Mouse (Mus musculus): Measurements from ENCODE around the gene Calr3. TPM values are rescaled to one million over a fixed set of nuclear protein-coding genes. Genes with fewer than 3 reads are reported as not detected.

Gene Calr3
- total and polyA plus RNA-seq, 3 experiments = 2.5 to 5.3 (median 2.8) TPM

DNA sequence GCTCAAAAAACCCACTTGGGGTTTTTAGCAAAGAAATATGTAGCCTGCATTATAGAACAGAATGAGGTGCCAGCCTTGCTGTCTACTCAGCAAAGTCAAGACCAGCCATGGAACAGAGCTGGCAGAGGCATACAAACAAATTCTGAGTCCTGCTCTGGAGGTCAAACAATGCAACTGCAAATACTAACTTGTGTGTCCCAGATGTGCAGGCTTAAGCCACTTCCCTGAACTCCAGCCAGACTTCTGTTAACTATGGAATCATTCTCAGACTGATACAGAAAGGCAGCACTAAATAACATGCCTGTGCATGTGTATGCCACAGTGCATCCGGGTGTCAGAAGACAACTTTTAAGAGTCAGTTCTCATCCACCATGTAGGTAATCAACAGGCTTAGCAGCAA is 35.8 kb downstream of the Calr3 start:
- no peak for TF ChIP-seq POLR2A (IDR thresholded peaks at IDR 0.05; ENCODE audit: low read depth, low read length)
- TF ChIP-seq TCF12 (IDR thresholded peaks at IDR 0.05; ENCODE audit: low read depth, low read length) = no peak
- no peak for TF ChIP-seq NRF1 (IDR thresholded peaks at IDR 0.05; ENCODE audit: low read depth, low read length)
- no peak for TF ChIP-seq MAX (IDR thresholded peaks at IDR 0.05; ENCODE audit: low read length)
- TF ChIP-seq ELF1 (IDR thresholded peaks at IDR 0.05; ENCODE audit: low read depth, low read length) = no peak
- no peak for TF ChIP-seq JUND (conservative IDR thresholded peaks at IDR 0.05; ENCODE audit: low read depth, low read length)
- TF ChIP-seq UBTF (IDR thresholded peaks at IDR 0.05; ENCODE audit: low read depth, low read length) = no peak
- TF ChIP-seq JUN (IDR thresholded peaks at IDR 0.05; ENCODE audit: insufficient read depth, low read depth, low read length) = no peak
- TF ChIP-seq E2F4 (IDR thresholded peaks at IDR 0.05; ENCODE audit: insufficient replicate concordance, low read depth, low read length) = no peak
- TF ChIP-seq MAZ (IDR thresholded peaks at IDR 0.05; ENCODE audit: low read depth, low read length) = no peak
- TF ChIP-seq CHD1 (IDR thresholded peaks at IDR 0.05; ENCODE audit: low read depth, low read length) = no peak
- no peak for TF ChIP-seq IRF4 (IDR thresholded peaks at IDR 0.05; ENCODE audit: low read depth, low read length)
- Histone ChIP-seq H3K27me3 (replicated peaks) (no peaks in the 10 kb centered on the region), H3K9ac (ENCODE audit: insufficient read depth, low read depth) (no peak overlapping the region), H3K4me1 (ENCODE audit: control insufficient read depth in 1 of 2, insufficient read depth in 2 of 2) (peaks cover 22 to 67% of the 10 kb centered on the region in 2 experiments), H3K4me3 (replicated peaks in 1 of 3; ENCODE audit: low read depth in 2 of 3, low read length in 2 of 3, poor library complexity in 1 of 3) (no peak overlapping the region), H3K27ac (ENCODE audit: insufficient read depth, low read depth) (no peak overlapping the region), H3K4me2 (ENCODE audit: insufficient read depth, low read depth, poor library complexity, severe bottlenecking) (no peak overlapping the region), H3K79me2 (replicated peaks; ENCODE audit: control insufficient read depth, extremely low read depth, insufficient read depth, poor library complexity, severe bottlenecking) (peaks cover 45% of the 10 kb centered on the region), H3K36me3 (replicated peaks in 1 of 2; ENCODE audit: control insufficient read depth in 1 of 2, insufficient read depth in 1 of 2, low read length in 1 of 2) (peaks cover 0 to 30% of the 10 kb centered on the region in 2 experiments), H3K9me3 (replicated peaks; ENCODE audit: low read length) (no peaks in the 10 kb centered on the region)
- dilution Hi-C loops (cut with MboI; ENCODE audit: extremely low pct_ligation_motif_present, extremely low pct_unique_long_range_greater_than_20kb, low sequenced_read_pairs) (no loop called here), in situ Hi-C loops (cut with MboI; ENCODE audit: low pct_ligation_motif_present, low pct_unique_long_range_greater_than_20kb, low sequenced_read_pairs) (no loop called here)
- DNase-seq (ENCODE audit: extremely low read depth) = no peak

DNA sequence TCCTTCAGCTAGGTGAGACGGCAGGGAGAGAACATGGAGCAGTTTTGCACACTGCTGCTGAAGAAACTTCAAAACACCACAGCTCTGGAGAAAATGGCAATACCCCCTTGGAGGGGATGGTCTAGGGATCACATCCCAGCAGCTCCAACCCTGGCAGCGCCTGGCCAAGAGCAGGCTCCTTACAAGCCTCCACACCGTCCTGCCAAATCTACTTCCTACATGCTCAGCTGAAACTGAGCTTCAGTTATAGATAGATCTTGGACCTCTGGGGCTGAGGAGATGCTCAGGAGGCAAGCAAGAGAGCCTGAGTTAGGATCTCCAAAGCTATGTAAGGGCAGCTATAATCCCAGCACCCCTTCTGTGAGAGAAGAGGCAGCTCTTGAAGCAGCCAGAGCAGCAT is 40.7 kb downstream of the Calr3 start:
- peaks cover 10 to 63% of the 10 kb centered on the region in 2 experiments for H3K4me1 ChIP-seq (ENCODE audit: control insufficient read depth in 1 of 2, insufficient read depth in 2 of 2)
- no peak for TF ChIP-seq MXI1 (IDR thresholded peaks at IDR 0.05; ENCODE audit: low read depth, low read length)
- TF ChIP-seq CHD1 (IDR thresholded peaks at IDR 0.05; ENCODE audit: low read depth, low read length) = no peak
- no peak for TF ChIP-seq MAFK (IDR thresholded peaks at IDR 0.05; ENCODE audit: insufficient replicate concordance, low read length)
- TF ChIP-seq BHLHE40 (IDR thresholded peaks at IDR 0.05; ENCODE audit: low read depth, low read length) = no peak
- no peak for TF ChIP-seq UBTF (IDR thresholded peaks at IDR 0.05; ENCODE audit: low read depth, low read length)
- TF ChIP-seq TCF12 (IDR thresholded peaks at IDR 0.05; ENCODE audit: low read depth, low read length) = no peak
- TF ChIP-seq ZNF384 (IDR thresholded peaks at IDR 0.05; ENCODE audit: low read depth, low read length) = no peak
- TF ChIP-seq CTCF (conservative IDR thresholded peaks at IDR 0.05 in 1 of 2, IDR thresholded peaks at IDR 0.05 in 1 of 2; ENCODE audit: low read depth in 2 of 2, low read length in 2 of 2) = no peak
- TF ChIP-seq RCOR1 (conservative IDR thresholded peaks at IDR 0.05; ENCODE audit: low read depth, low read length) = no peak
- TF ChIP-seq IRF4 (IDR thresholded peaks at IDR 0.05; ENCODE audit: low read depth, low read length) = no peak
- no peak for TF ChIP-seq NRF1 (IDR thresholded peaks at IDR 0.05; ENCODE audit: low read depth, low read length)
- TF ChIP-seq E2F4 (IDR thresholded peaks at IDR 0.05; ENCODE audit: insufficient replicate concordance, low read depth, low read length) = no peak
- no peak for TF ChIP-seq MEF2A (IDR thresholded peaks at IDR 0.05; ENCODE audit: borderline replicate concordance, low read depth, low read length)
- no peak for TF ChIP-seq GABPA (IDR thresholded peaks at IDR 0.05; ENCODE audit: insufficient replicate concordance, low read depth, low read length)
- no peak for TF ChIP-seq JUND (conservative IDR thresholded peaks at IDR 0.05; ENCODE audit: low read depth, low read length)
- TF ChIP-seq POLR2A (IDR thresholded peaks at IDR 0.05; ENCODE audit: low read depth, low read length) = no peak
- no peak for TF ChIP-seq POLR2AphosphoS2 (IDR thresholded peaks at IDR 0.05; ENCODE audit: low read depth, low read length)
- no peak for TF ChIP-seq SIN3A (IDR thresholded peaks at IDR 0.05; ENCODE audit: low read length)
- no peak for TF ChIP-seq JUN (IDR thresholded peaks at IDR 0.05; ENCODE audit: insufficient read depth, low read depth, low read length)
- no peak for TF ChIP-seq USF1 (IDR thresholded peaks at IDR 0.05; ENCODE audit: low read depth, low read length)
- dilution Hi-C loops (cut with MboI; ENCODE audit: extremely low pct_ligation_motif_present, extremely low pct_unique_long_range_greater_than_20kb, low sequenced_read_pairs) = no loop called here
- in situ Hi-C loops (cut with MboI; ENCODE audit: low pct_ligation_motif_present, low pct_unique_long_range_greater_than_20kb, low sequenced_read_pairs) = loop anchor here (5.0 kb wide), 1 partner anchor 36 kb away; no protein-coding TSS in a partner anchor
- H3K27ac ChIP-seq (ENCODE audit: insufficient read depth, low read depth) = no peak overlapping the region
- H3K4me2 ChIP-seq (ENCODE audit: insufficient read depth, low read depth, poor library complexity, severe bottlenecking) = no peak overlapping the region
- DNase-seq (ENCODE audit: extremely low read depth) = no peak
- H3K4me3 ChIP-seq (replicated peaks in 1 of 3; ENCODE audit: low read depth in 2 of 3, low read length in 2 of 3, poor library complexity in 1 of 3) = no peak overlapping the region
- no peak overlapping the region for H3K9ac ChIP-seq (ENCODE audit: insufficient read depth, low read depth)
- no peaks in the 10 kb centered on the region for H3K9me3 ChIP-seq (replicated peaks; ENCODE audit: low read length)
- H3K79me2 ChIP-seq (replicated peaks; ENCODE audit: control insufficient read depth, extremely low read depth, insufficient read depth, poor library complexity, severe bottlenecking) = peaks cover 17% of the 10 kb centered on the region
- no peaks in the 10 kb centered on the region for H3K27me3 ChIP-seq (replicated peaks)
- H3K36me3 ChIP-seq (replicated peaks in 1 of 2; ENCODE audit: control insufficient read depth in 1 of 2, insufficient read depth in 1 of 2, low read length in 1 of 2) = peaks cover 12 to 41% of the 10 kb centered on the region in 2 experiments
